Mouse (Mus musculus) cerebellum, adult 2 months (tissue): ENCODE measurements at regions not wholly inside any gene's neighbourhood (a gene's known extent, or its start where the extent isn't known, plus 50 kb on each side); places are given as distances from the start of the nearest gene placed in this dataset.

Experiments
- CTCF ChIP-seq: fragments of 200-500 bp; IDR thresholded peaks from 2 replicates; pipeline ENCODE4 v1.5.1; 2011; ENCODE audit warnings: low read depth, mild to moderate bottlenecking, control low read depth, low read length, moderate library complexity, borderline replicate concordance; ENCODE audit not compliant: insufficient read depth
- POLR2A ChIP-seq: fragments of 200-500 bp; IDR thresholded peaks from 2 replicates; pipeline ENCODE4 v1.6.1; 2011; ENCODE audit warnings: low read length, control low read depth, borderline replicate concordance; ENCODE audit not compliant: insufficient read depth

DNA sequence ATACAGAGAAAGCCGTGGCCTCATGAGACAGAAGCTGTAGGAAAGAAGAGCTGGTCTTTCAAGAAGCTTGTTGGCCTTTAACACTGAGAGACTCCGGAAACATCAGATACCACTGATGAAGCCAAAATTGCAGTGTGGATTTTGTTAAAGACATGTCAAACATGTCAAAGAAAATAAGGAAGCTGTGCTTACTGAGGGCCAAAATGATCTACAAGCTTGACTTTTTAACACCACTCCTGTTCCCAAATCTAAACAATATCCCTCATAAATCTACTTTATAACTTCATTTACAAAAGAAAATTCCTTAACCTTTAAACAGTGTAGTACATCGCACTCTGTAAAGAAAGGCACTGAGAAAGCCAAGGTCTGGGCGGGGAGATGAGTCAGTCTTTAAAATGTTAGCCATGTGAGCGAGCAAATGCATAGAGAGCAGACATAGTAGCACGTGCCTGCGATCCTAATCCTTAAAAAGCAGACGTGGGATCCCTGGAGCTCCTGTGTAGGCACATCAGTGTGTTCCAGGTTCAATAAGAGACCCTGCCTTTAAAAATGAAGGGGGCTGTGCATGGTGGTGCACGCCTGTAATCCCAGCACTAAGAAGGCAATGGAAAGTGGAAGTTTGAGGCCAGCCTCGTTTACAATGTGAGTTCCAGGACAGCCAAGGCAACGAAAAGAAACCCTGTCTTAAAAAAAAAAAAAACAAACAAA lies 125.1 kb upstream of the Trim24 start:
- TF ChIP-seq CTCF = no peak
- no peak for TF ChIP-seq POLR2A
